Mouse (Mus musculus): ENCODE data around the gene Psap.

The Psap gene

GRCm38 (mm10) chr10:60287726-60288125, 10.3 kb downstream of the Psap start:
- DNase-seq (ENCODE audit: low read depth, low spot score) = no peak

- DNase-seq (ENCODE audit: low read depth, low spot score) = no peak
These were observed 11.8 kb downstream of the Psap start for GRCm38 (mm10) chr10:60289216-60289615.

GRCm38 (mm10) chr10:60290026-60290738, 12.8 kb downstream of the Psap start:
- DNase-seq (ENCODE audit: low read depth, low spot score) = no peak

- DNase-seq (ENCODE audit: low read depth, low spot score) = no peak
These were observed 13.3 kb downstream of the Psap start for GRCm38 (mm10) chr10:60290739-60291110.

GRCm38 (mm10) chr10:60292209-60292608, 14.8 kb downstream of the Psap start:
- no peak for DNase-seq (ENCODE audit: low read depth, low spot score)

GRCm38 (mm10) chr10:60294621-60295020, 17.2 kb downstream of the Psap start:
- no peak for DNase-seq (ENCODE audit: low read depth, low spot score)

- no peak for DNase-seq (ENCODE audit: low read depth, low spot score)
These were observed 17.9 kb downstream of the Psap start for GRCm38 (mm10) chr10:60295356-60295755.

- no peak for DNase-seq (ENCODE audit: low read depth, low spot score)
These were observed 18.6 kb downstream of the Psap start for GRCm38 (mm10) chr10:60296027-60296426.

- no peak for DNase-seq (ENCODE audit: low read depth, low spot score)
These were observed 22.2 kb downstream of the Psap start for GRCm38 (mm10) chr10:60299636-60300035.

GRCm38 (mm10) chr10:60303419-60303818, 26.0 kb downstream of the Psap start:
- no peak for DNase-seq (ENCODE audit: low read depth, low spot score)

GRCm38 (mm10) chr10:60304854-60305628, 27.6 kb downstream of the Psap start:
- DNase-seq (ENCODE audit: low read depth, low spot score) = peak; percentile 53

- no peak for DNase-seq (ENCODE audit: low read depth, low spot score)
These were observed 33.2 kb downstream of the Psap start for GRCm38 (mm10) chr10:60310629-60311028.

- DNase-seq (ENCODE audit: low read depth, low spot score) = no peak
These were observed 36.2 kb downstream of the Psap start for GRCm38 (mm10) chr10:60313606-60314005.

- DNase-seq (ENCODE audit: low read depth, low spot score) = no peak
These were observed 38.7 kb downstream of the Psap start for GRCm38 (mm10) chr10:60316166-60316565.

GRCm38 (mm10) chr10:60328963-60329650, 51.7 kb downstream of the Psap start:
- DNase-seq (ENCODE audit: low read depth, low spot score) = no peak

- DNase-seq (ENCODE audit: low read depth, low spot score) = no peak
These were observed 57.2 kb downstream of the Psap start for GRCm38 (mm10) chr10:60334583-60334982.

GRCm38 (mm10) chr10:60335021-60335420, 57.6 kb downstream of the Psap start:
- no peak for DNase-seq (ENCODE audit: low read depth, low spot score)

- no peak for DNase-seq (ENCODE audit: low read depth, low spot score)
These were observed 64.1 kb downstream of the Psap start for GRCm38 (mm10) chr10:60341528-60341927.

- DNase-seq (ENCODE audit: low read depth, low spot score) = no peak
These were observed 66.7 kb downstream of the Psap start for GRCm38 (mm10) chr10:60344111-60344510.

GRCm38 (mm10) chr10:60346056-60346455, 68.6 kb downstream of the Psap start:
- DNase-seq (ENCODE audit: low read depth, low spot score) = no peak

- DNase-seq (ENCODE audit: low read depth, low spot score) = peak; percentile 69
These were observed 69.4 kb downstream of the Psap start, which contains the start of gene Vsir for GRCm38 (mm10) chr10:60346701-60347405. TSS of gene Vsir (plus strand) at chr10:60346851.
